Mouse (Mus musculus) yolk sac, embryonic 10.5 days (tissue): ENCODE measurements around the gene Tet3.
A peak's percentile ranks its signal among the peaks of the same experiment; 100 is the strongest.

Experiments used
- DNase-seq: peaks from one replicate; pipeline ENCODE4 v3.0.0-alpha.2; 2017; ENCODE audit warnings: low spot score

The Tet3 gene

GRCm38 (mm10) chr6:83439781-83440180, 19.1 kb downstream of the Tet3 start:
- DNase-seq, result no peak

GRCm38 (mm10) chr6:83439119-83439767, 19.6 kb downstream of the Tet3 start:
- DNase-seq, result no peak

GRCm38 (mm10) chr6:83438584-83438983, 20.3 kb downstream of the Tet3 start:
- DNase-seq, result no peak

GRCm38 (mm10) chr6:83437802-83438201, 21.1 kb downstream of the Tet3 start:
- no peak for DNase-seq

- no peak for DNase-seq
Observed at GRCm38 (mm10) chr6:83437225-83437624, 21.7 kb downstream of the Tet3 start.

- DNase-seq, result no peak
Observed at GRCm38 (mm10) chr6:83436547-83436946, 22.3 kb downstream of the Tet3 start.

GRCm38 (mm10) chr6:83435174-83435573, 23.7 kb downstream of the Tet3 start:
- DNase-seq, result no peak

GRCm38 (mm10) chr6:83433546-83433945, 25.3 kb downstream of the Tet3 start:
- DNase-seq, result no peak

GRCm38 (mm10) chr6:83432966-83433365, 25.9 kb downstream of the Tet3 start:
- no peak for DNase-seq

GRCm38 (mm10) chr6:83427968-83428731, 30.7 kb downstream of the Tet3 start:
- no peak for DNase-seq

GRCm38 (mm10) chr6:83427512-83427911, 31.4 kb downstream of the Tet3 start:
- DNase-seq, result peak; percentile 30

- no peak for DNase-seq
Observed at GRCm38 (mm10) chr6:83426576-83426975, 32.3 kb downstream of the Tet3 start.

- DNase-seq, result no peak
Observed at GRCm38 (mm10) chr6:83424053-83424404, 34.9 kb downstream of the Tet3 start.

- DNase-seq, result peak; percentile 38
Observed at GRCm38 (mm10) chr6:83423400-83424052, 35.4 kb downstream of the Tet3 start.

- peak; percentile 72 for DNase-seq
Observed at GRCm38 (mm10) chr6:83421866-83422649, 36.8 kb downstream of the Tet3 start.

- DNase-seq, result no peak
Observed at GRCm38 (mm10) chr6:83419516-83419915, 39.4 kb downstream of the Tet3 start.

- DNase-seq, result no peak
Observed at GRCm38 (mm10) chr6:83417531-83417930, 41.4 kb downstream of the Tet3 start.

GRCm38 (mm10) chr6:83417104-83417502, 41.8 kb downstream of the Tet3 start:
- no peak for DNase-seq

GRCm38 (mm10) chr6:83416261-83417103, 42.4 kb downstream of the Tet3 start:
- no peak for DNase-seq

- DNase-seq, result no peak
Observed at GRCm38 (mm10) chr6:83415356-83415940, 43.4 kb downstream of the Tet3 start.
